Mouse (Mus musculus) megakaryocyte, embryonic 14.5 days (primary cell): ENCODE results near the gene Timeless.

ENCODE experiments used
- FLI1 ChIP-seq: IDR thresholded peaks from 2 replicates; pipeline ENCODE4 v1.6.1; 2012; ENCODE audit warnings: low read length, inconsistent platforms, mixed read lengths
- GATA1 ChIP-seq: IDR thresholded peaks from 3 replicates; pipeline ENCODE4 v1.6.1; 2012; ENCODE audit warnings: mixed read lengths, low read length, inconsistent platforms, borderline replicate concordance

DNA sequence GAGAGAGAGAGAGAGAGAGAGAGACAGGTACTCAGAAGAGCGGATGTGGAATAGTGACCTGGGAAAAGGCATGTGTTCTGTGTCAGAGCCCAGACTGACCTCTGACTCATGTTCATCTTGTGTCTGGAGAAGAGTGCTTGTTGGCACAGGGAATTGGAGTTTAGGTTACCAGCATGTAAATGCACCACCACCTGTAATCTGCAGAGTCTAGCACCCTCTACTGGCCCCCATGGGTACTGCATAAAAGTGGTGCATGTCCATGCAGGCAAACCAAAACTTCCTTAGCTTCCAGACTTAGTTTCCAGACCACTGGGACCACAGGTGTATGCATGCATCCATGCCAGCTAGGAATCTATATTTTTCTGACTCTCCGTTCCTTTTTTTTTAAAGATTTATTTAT, 45.9 kb upstream of the Timeless start:
- TF ChIP-seq GATA1 (no peak), FLI1 (no peak)
